Mouse (Mus musculus) testis, adult 2 months (tissue): ENCODE data around the gene Crybg2. TPM values are rescaled to one million over a fixed set of nuclear protein-coding genes. Genes with fewer than 3 reads are reported as not detected.
A peak's percentile ranks its signal among the peaks of the same experiment; 100 is the strongest.

Source experiments
- H3K27ac ChIP-seq: fragments of 200-500 bp; 2 replicates; pipeline ENCODE4 v1.5.1; 2012; ENCODE audit warnings: low read depth, low read length; ENCODE audit not compliant: control insufficient read depth, insufficient read depth
- H3K27me3 ChIP-seq: fragments of 200-500 bp; 2 replicates; pipeline ENCODE4 v1.6.1; 2012; ENCODE audit warnings: mild to moderate bottlenecking, low read length, moderate library complexity; ENCODE audit not compliant: control insufficient read depth, insufficient read depth
- H3K36me3 ChIP-seq: fragments of 200-500 bp; 2 replicates; pipeline ENCODE4 v1.6.1; 2012; ENCODE audit warnings: mild to moderate bottlenecking, low read length; ENCODE audit not compliant: control insufficient read depth, insufficient read depth
- H3K4me1 ChIP-seq: fragments of 200-500 bp; 2 replicates; pipeline ENCODE4 v1.6.1; 2012; ENCODE audit warnings: low read length; ENCODE audit not compliant: control insufficient read depth, insufficient read depth
- H3K4me3 ChIP-seq: fragments of 200-500 bp; 2 replicates; pipeline ENCODE4 v1.5.1; 2012; ENCODE audit warnings: low read depth, mild to moderate bottlenecking, low read length, moderate library complexity, mixed read lengths; ENCODE audit not compliant: control insufficient read depth
- CTCF ChIP-seq: fragments of 200-500 bp; IDR thresholded peaks from 2 replicates; pipeline ENCODE4 v1.5.1; 2012; ENCODE audit warnings: low read depth, mild to moderate bottlenecking, inconsistent platforms, low read length, moderate library complexity; ENCODE audit not compliant: control insufficient read depth, insufficient read depth, insufficient replicate concordance
- POLR2A ChIP-seq: fragments of 200-500 bp; IDR thresholded peaks from 2 replicates; pipeline ENCODE4 v1.6.1; 2012; ENCODE audit warnings: low read depth, mild to moderate bottlenecking, inconsistent platforms, low read length, moderate library complexity; ENCODE audit not compliant: control insufficient read depth
- polyA plus RNA-seq: library from polyadenylated mRNA; depleted of rRNA; stranded (reverse); fragments of >200 nt; gene quantifications from 2 replicates; pipeline ENCODE4 v1.2.3, GENCODE M21; 2012

The Crybg2 gene
- polyA plus RNA-seq, 1 experiment: 2.4 TPM

- Histone ChIP-seq H3K27me3 (no peaks in the 10 kb centered on the region), H3K27ac (no peak overlapping the region), H3K4me3 (no peak overlapping the region), H3K36me3 (no peaks in the 10 kb centered on the region), H3K4me1 (no peaks in the 10 kb centered on the region)
- TF ChIP-seq POLR2A (no peak), CTCF (no peak)
Measured at GRCm38 (mm10) chr4:134041317-134042123, 19.1 kb upstream of the Crybg2 start.

GRCm38 (mm10) chr4:134043041-134043440 lies 17.6 kb upstream of the Crybg2 start:
- Histone ChIP-seq H3K36me3 (no peaks in the 10 kb centered on the region), H3K4me1 (no peaks in the 10 kb centered on the region), H3K4me3 (no peak overlapping the region), H3K27me3 (no peaks in the 10 kb centered on the region), H3K27ac (no peak overlapping the region)
- TF ChIP-seq POLR2A (no peak), CTCF (no peak)

DNA sequence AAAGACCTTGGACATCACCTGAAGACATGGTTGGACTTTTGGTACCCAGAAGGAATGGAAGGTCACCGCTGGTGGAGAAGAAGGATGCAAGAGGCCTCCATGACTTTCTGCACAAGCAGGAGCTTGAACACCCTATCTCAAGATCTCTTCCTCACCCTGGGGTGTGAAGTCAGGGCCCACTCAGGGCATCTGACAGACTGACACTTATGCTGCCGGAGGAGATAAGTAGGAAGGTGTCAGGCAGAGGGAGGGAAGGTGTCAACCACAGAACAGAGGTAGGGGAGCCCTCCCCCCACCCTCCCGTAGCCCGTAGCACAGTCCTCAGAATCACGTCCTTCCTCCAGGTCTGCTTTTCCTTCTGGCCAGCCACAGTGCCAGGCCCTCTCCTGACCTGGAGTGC lies 13.0 kb upstream of the Crybg2 start:
- no peak for TF ChIP-seq CTCF
- no peak for TF ChIP-seq POLR2A
- no peaks in the 10 kb centered on the region for H3K27me3 ChIP-seq
- no peaks in the 10 kb centered on the region for H3K4me1 ChIP-seq
- H3K27ac ChIP-seq: no peak overlapping the region
- H3K4me3 ChIP-seq: no peak overlapping the region
- H3K36me3 ChIP-seq: no peaks in the 10 kb centered on the region

GRCm38 (mm10) chr4:134051912-134052311 lies 8.7 kb upstream of the Crybg2 start:
- H3K27me3 ChIP-seq: no peaks in the 10 kb centered on the region
- TF ChIP-seq CTCF (no peak), POLR2A (no peak)
- H3K4me1 ChIP-seq: no peaks in the 10 kb centered on the region
- no peak overlapping the region for H3K4me3 ChIP-seq
- H3K36me3 ChIP-seq: no peaks in the 10 kb centered on the region
- H3K27ac ChIP-seq: no peak overlapping the region

DNA sequence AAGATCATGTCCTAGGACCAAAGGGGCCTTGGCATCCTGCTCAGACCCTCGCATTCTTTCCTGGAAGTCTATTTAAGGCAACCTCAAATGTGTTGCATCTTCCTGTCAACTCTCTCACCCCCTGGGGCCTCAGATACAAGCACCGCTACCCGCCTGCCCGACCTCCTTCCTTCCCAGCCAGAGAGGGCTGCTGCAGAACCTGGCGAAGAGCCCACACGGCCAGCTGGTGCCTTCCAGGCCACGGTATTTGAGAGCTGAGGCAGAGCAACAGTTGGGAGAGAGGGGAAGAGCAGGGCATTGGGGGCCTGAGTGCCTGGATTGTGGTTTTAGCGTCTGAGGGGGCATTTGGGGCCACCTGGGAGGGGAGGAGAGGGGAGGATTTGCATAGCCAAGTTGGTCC lies 8.1 kb upstream of the Crybg2 start:
- H3K4me1 ChIP-seq: no peaks in the 10 kb centered on the region
- H3K27ac ChIP-seq: no peak overlapping the region
- no peak overlapping the region for H3K4me3 ChIP-seq
- H3K36me3 ChIP-seq: no peaks in the 10 kb centered on the region
- no peaks in the 10 kb centered on the region for H3K27me3 ChIP-seq
- TF ChIP-seq CTCF (no peak), POLR2A (no peak)

DNA sequence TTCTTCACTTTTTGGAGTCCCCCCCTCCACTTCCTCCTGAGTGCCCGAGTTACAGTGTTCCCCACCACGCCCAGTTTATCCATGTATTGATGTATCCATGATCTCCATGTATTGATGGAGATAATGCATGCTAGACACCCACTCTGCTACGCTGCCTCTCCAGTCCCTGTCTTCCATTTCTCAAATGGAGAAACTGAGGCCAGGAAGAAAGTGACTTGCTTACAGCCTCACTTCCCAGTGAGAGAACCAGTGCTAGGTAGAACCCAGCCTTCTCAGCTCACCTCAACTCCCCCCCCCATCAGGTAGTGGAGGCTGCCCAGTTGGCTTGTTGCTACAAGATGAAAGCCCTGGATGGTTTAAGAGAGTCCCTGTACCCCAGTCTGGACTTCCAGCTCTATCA lies 7.1 kb upstream of the Crybg2 start, which contains the start of gene Zfp683:
Zfp683 (plus strand) TSS at position 301 of the 400 bp plus-strand sequence.
- Histone ChIP-seq H3K4me3 (no peak within 1 kb of the TSS), H3K27ac (no peak within 1 kb of the TSS), H3K27me3 (no peaks in the 10 kb centered on the region), H3K4me1 (peaks cover 4% of the 10 kb centered on the region), H3K36me3 (no peaks in the 10 kb centered on the region)
- TF ChIP-seq CTCF: no peak
- no peak for TF ChIP-seq POLR2A

GRCm38 (mm10) chr4:134058166-134058715 lies 2.4 kb upstream of the Crybg2 start:
- no peak overlapping the region for H3K27ac ChIP-seq
- no peaks in the 10 kb centered on the region for H3K36me3 ChIP-seq
- no peaks in the 10 kb centered on the region for H3K27me3 ChIP-seq
- TF ChIP-seq CTCF (no peak), POLR2A (no peak; the same call in 1 of the 2 replicates)
- peaks cover 11% of the 10 kb centered on the region for H3K4me1 ChIP-seq
- peak overlapping the region; percentile 5; the same call in 1 of the 2 replicates for H3K4me3 ChIP-seq

DNA sequence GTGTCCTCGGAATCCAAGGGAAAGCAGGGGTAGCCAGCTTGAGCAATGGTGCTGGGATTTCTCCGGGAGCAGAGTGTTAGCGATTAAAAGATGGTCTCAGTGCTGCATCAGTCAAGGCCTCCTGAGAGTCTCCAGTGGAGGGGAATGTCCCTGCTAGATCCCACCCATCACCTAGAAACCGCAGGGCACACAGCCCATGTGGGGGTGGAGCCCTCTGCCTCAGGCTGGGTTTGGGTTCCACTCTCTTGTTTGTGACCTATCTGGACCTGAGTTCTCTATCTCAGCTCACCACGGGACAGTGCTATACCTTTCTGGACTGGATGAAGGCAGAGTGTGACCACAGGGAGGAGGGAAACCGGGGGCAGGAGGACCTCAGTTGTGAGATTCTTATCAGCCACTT lies 1.7 kb upstream of the Crybg2 start:
- no peak overlapping the region for H3K27ac ChIP-seq
- H3K27me3 ChIP-seq: no peaks in the 10 kb centered on the region
- peaks cover 11% of the 10 kb centered on the region for H3K4me1 ChIP-seq
- TF ChIP-seq CTCF (no peak), POLR2A (no peak)
- H3K36me3 ChIP-seq: no peaks in the 10 kb centered on the region
- H3K4me3 ChIP-seq: no peak overlapping the region
